ENCODE assay signal across 16 mouse cellular contexts in the genomic region with DNA sequence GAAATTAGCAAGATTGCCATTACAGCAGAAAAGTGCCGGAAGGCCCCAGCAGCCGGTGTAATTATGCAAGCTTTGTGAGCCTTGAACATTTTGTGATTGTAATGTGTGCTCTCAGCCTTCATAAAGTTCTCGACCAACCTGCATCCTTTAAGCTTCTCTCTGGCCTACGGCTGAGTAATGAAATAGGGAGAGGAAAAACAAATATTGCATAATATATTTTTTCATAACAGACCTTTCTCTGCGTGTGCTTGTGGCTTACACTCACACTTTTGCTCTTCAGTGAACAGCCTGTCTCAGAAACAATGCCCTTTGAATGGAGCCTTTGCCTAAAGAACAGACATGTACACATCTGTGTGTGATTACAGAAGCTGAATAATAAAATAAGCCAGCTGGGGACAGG.
A peak's percentile ranks its signal among the peaks of the same experiment; 100 is the strongest.
DNase-seq lines count a peak whose midpoint lies in the region; ATAC-seq lines count a peak whose summit lies in the region.
"Had no signal": no experiment of that assay in that cellular context is flagged by ENCODE, and none has a peak within 500 bp of the region (broad histone marks: within the 10 kb centered on the region; RNA-seq: fewer than 3 reads in every experiment).

No protein-coding gene starts in this region.

- 0 out of 2 replicates have a peak, but pooled peaks have one; percentile 39 for ATAC-seq in kidney, embryonic 14.5 days (ENCODE audit: low FRiP score, low TSS enrichment)
- ATAC-seq in midbrain, embryonic 13.5 days, result 0 out of 2 replicates have a peak, but pooled peaks have one; percentile 30
- ATAC-seq in midbrain, embryonic 16.5 days, result no peak
- no peak for ATAC-seq in heart, embryonic 12.5 days (ENCODE audit: insufficient number of reproducible peaks, low FRiP score)
- ATAC-seq: forebrain, embryonic 13.5 days; intestine, embryonic 16.5 days had no signal

- WGBS in kidney, embryonic 14.5 days, result 39% methylated on average over 5 of the region's 5 CpGs
- 52% methylated on average over 5 of the region's 5 CpGs for WGBS in midbrain, embryonic 13.5 days
- 44% methylated on average over 5 of the region's 5 CpGs for WGBS in midbrain, embryonic 16.5 days
- 56% methylated on average over 5 of the region's 5 CpGs for WGBS in heart, embryonic 12.5 days

- H3K36me3 ChIP-seq in kidney, embryonic 14.5 days (ENCODE audit: control insufficient read depth, insufficient read depth, low read length), result no peaks in the 10 kb centered on the region
- H3K36me3 ChIP-seq in midbrain, embryonic 13.5 days, result no peaks in the 10 kb centered on the region
- H3K36me3 ChIP-seq in midbrain, embryonic 16.5 days (ENCODE audit: control insufficient read depth, insufficient read depth, low read length), result no peaks in the 10 kb centered on the region
- no peaks in the 10 kb centered on the region for H3K36me3 ChIP-seq in heart, embryonic 12.5 days
- H3K36me3 ChIP-seq: hindbrain, embryonic 13.5 days had no signal

- no peaks in the 10 kb centered on the region for H3K9me3 ChIP-seq in kidney, embryonic 14.5 days (ENCODE audit: control insufficient read depth, low read length)
- no peaks in the 10 kb centered on the region for H3K9me3 ChIP-seq in midbrain, embryonic 13.5 days
- no peaks in the 10 kb centered on the region for H3K9me3 ChIP-seq in midbrain, embryonic 16.5 days (replicated peaks; ENCODE audit: control insufficient read depth, low read length, poor library complexity, severe bottlenecking)
- H3K9me3 ChIP-seq in heart, embryonic 12.5 days (replicated peaks), result no peaks in the 10 kb centered on the region
- H3K9me3 ChIP-seq: forebrain, embryonic 13.5 days; hindbrain, embryonic 13.5 days had no signal

- no peak for DNase-seq in kidney, postnatal 14 days
- peak; percentile 3 for DNase-seq in embryo, embryonic 9.5 days (ENCODE audit: extremely low spot score)
- peak; percentile 18 for DNase-seq in hindlimb bud, embryonic 11.5 days (ENCODE audit: extremely low spot score, low read depth, low spot score)
- DNase-seq: cerebellum, adult 2 months; gastrocnemius, postnatal 25 days; lung, adult 2 months; right cerebral cortex, adult 18-20 months; thymus, postnatal 14 days had no signal

- no peaks in the 10 kb centered on the region for H3K4me1 ChIP-seq in kidney, embryonic 14.5 days (ENCODE audit: control insufficient read depth, insufficient read depth, low read length)
- H3K4me1 ChIP-seq in midbrain, embryonic 13.5 days (replicated peaks), result no peaks in the 10 kb centered on the region
- H3K4me1 ChIP-seq in midbrain, embryonic 16.5 days (ENCODE audit: control insufficient read depth, insufficient read depth, low read length), result no peaks in the 10 kb centered on the region
- H3K4me1 ChIP-seq in heart, embryonic 12.5 days (replicated peaks), result 0 out of 2 replicates have a peak, but pooled peaks cover 4% of the 10 kb centered on the region
- H3K4me1 ChIP-seq: hindbrain, embryonic 13.5 days had no signal

- no peak overlapping the region for H3K9ac ChIP-seq in kidney, embryonic 14.5 days (ENCODE audit: low read depth, low read length)
- no peak overlapping the region for H3K9ac ChIP-seq in midbrain, embryonic 13.5 days (replicated peaks)
- H3K9ac ChIP-seq in midbrain, embryonic 16.5 days (ENCODE audit: low read depth, low read length), result no peak overlapping the region
- H3K9ac ChIP-seq in heart, embryonic 12.5 days, result no peak overlapping the region
- H3K9ac ChIP-seq: forebrain, embryonic 13.5 days; hindbrain, embryonic 13.5 days had no signal

- no peak overlapping the region; the same call in 1 of the 2 replicates for H3K27ac ChIP-seq in kidney, embryonic 14.5 days (ENCODE audit: low read depth, low read length)
- H3K27ac ChIP-seq in midbrain, embryonic 13.5 days, result no peak overlapping the region
- no peak overlapping the region for H3K27ac ChIP-seq in midbrain, embryonic 16.5 days (ENCODE audit: low read length)
- no peak overlapping the region for H3K27ac ChIP-seq in heart, embryonic 12.5 days (ENCODE audit: poor library complexity, severe bottlenecking)
- H3K27ac ChIP-seq: forebrain, embryonic 13.5 days; hindbrain, embryonic 13.5 days had no signal

- H3K4me2 ChIP-seq in kidney, embryonic 14.5 days (replicated peaks; ENCODE audit: low read depth, low read length), result no peak overlapping the region
- no peak overlapping the region for H3K4me2 ChIP-seq in midbrain, embryonic 13.5 days (replicated peaks)
- H3K4me2 ChIP-seq in midbrain, embryonic 16.5 days (ENCODE audit: low read length), result no peak overlapping the region
- H3K4me2 ChIP-seq in heart, embryonic 12.5 days, result no peak overlapping the region
- H3K4me2 ChIP-seq: forebrain, embryonic 13.5 days; hindbrain, embryonic 13.5 days; liver, embryonic 11.5 days had no signal

- no peaks in the 10 kb centered on the region for H3K27me3 ChIP-seq in kidney, embryonic 14.5 days (ENCODE audit: control insufficient read depth, insufficient read depth, low read length)
- H3K27me3 ChIP-seq in midbrain, embryonic 13.5 days, result no peaks in the 10 kb centered on the region
- H3K27me3 ChIP-seq in midbrain, embryonic 16.5 days (ENCODE audit: control insufficient read depth, insufficient read depth, low read depth, low read length), result no peaks in the 10 kb centered on the region
- H3K27me3 ChIP-seq in heart, embryonic 12.5 days (replicated peaks), result no peaks in the 10 kb centered on the region
- H3K27me3 ChIP-seq: forebrain, embryonic 13.5 days; hindbrain, embryonic 13.5 days had no signal

- H3K4me3 ChIP-seq in kidney, embryonic 14.5 days (ENCODE audit: low read length), result no peak overlapping the region
- H3K4me3 ChIP-seq in midbrain, embryonic 13.5 days (replicated peaks), result no peak overlapping the region
- no peak overlapping the region for H3K4me3 ChIP-seq in midbrain, embryonic 16.5 days (ENCODE audit: low read depth, low read length)
- H3K4me3 ChIP-seq in heart, embryonic 12.5 days, result no peak overlapping the region
- H3K4me3 ChIP-seq: forebrain, embryonic 13.5 days; hindbrain, embryonic 13.5 days had no signal

Comparison
In these comparisons a context has a peak if more than half of its experiments do, and no peak if none do; other contexts are left out.
1. ATAC-seq: peak in kidney, embryonic 14.5 days (single experiment) and midbrain, embryonic 13.5 days (single experiment); none in midbrain, embryonic 16.5 days (single experiment) and heart, embryonic 12.5 days (single experiment).